Mouse (Mus musculus) limb, embryonic 11.5 days (tissue): ENCODE results near the gene Acot7. TPM values are rescaled to one million over a fixed set of nuclear protein-coding genes. Genes with fewer than 3 reads are reported as not detected.

Experiments
- ATAC-seq: fragments of 200-750 bp; cut with Nextera tagmentation; 2 replicates; pipeline ENCODE4 v1.8.0; 2017; ENCODE audit warnings: low read depth; ENCODE audit not compliant: insufficient number of reproducible peaks, low FRiP score, low TSS enrichment
- DNase-seq: peaks from one replicate; pipeline ENCODE4 v3.0.0-alpha.2; 2015; ENCODE audit warnings: low spot score
- H3K27ac ChIP-seq: fragments of 300-500 bp; sonication (generic); replicated peaks from 2 replicates; pipeline ENCODE4 v1.5.1; 2014; ENCODE audit warnings: low read depth, mild to moderate bottlenecking, low read length
- H3K27me3 ChIP-seq: fragments of 300-500 bp; sonication (generic); 2 replicates; pipeline ENCODE4 v1.6.1; 2014; ENCODE audit warnings: mild to moderate bottlenecking, low read length, mixed read lengths; ENCODE audit not compliant: control insufficient read depth, insufficient read depth
- H3K36me3 ChIP-seq: fragments of 300-500 bp; sonication (generic); 2 replicates; pipeline ENCODE4 v1.6.1; 2014; ENCODE audit warnings: mild to moderate bottlenecking, low read length, moderate library complexity, mixed read lengths; ENCODE audit not compliant: control insufficient read depth, insufficient read depth
- H3K4me1 ChIP-seq: fragments of 300-500 bp; sonication (generic); 2 replicates; pipeline ENCODE4 v1.6.1; 2014; ENCODE audit warnings: low read length, mixed read lengths; ENCODE audit not compliant: control insufficient read depth, insufficient read depth
- H3K4me2 ChIP-seq: fragments of 300-500 bp; sonication (generic); 2 replicates; pipeline ENCODE4 v1.6.1; 2014; ENCODE audit warnings: low read depth, mild to moderate bottlenecking, moderate library complexity; ENCODE audit not compliant: severe bottlenecking
- H3K4me3 ChIP-seq: fragments of 300-500 bp; sonication (generic); 2 replicates; pipeline ENCODE4 v1.5.1; 2014; ENCODE audit warnings: low read depth, low read length
- H3K9ac ChIP-seq: fragments of 300-500 bp; sonication (generic); 2 replicates; pipeline ENCODE4 v1.6.1; 2014; ENCODE audit warnings: mild to moderate bottlenecking, low read length
- H3K9me3 ChIP-seq: fragments of 300-500 bp; sonication (generic); 2 replicates; pipeline ENCODE4 v1.6.1; 2016; ENCODE audit warnings: low read length; ENCODE audit not compliant: control insufficient read depth
- WGBS: fragments of 180-500 bp; shearing (Covaris S2); extraction: QIAGEN DNeasy Blood & Tissue Kit; methylation state at CpG from one replicate; pipeline ENCODE4 v1.1.7; 2014; 5-methylcytosine and 5-hydroxymethylcytosine counted together
- polyA plus RNA-seq: library from polyadenylated mRNA; unstranded; fragments of >200 nt; fragmentation: Nextera tagmentation; extraction: Ambion mirVana; gene quantifications from 2 replicates; pipeline ENCODE4 v1.2.1, GENCODE M21; 2014

Acot7 gene
- polyA plus RNA-seq, 1 experiment from 2014 or later, result 33.3 TPM

- Histone ChIP-seq H3K36me3 (no peaks in the 10 kb centered on the region), H3K4me3 (no peak overlapping the region), H3K27me3 (no peaks in the 10 kb centered on the region), H3K9me3 (no peaks in the 10 kb centered on the region), H3K9ac (no peak overlapping the region), H3K4me2 (no peak overlapping the region), H3K4me1 (no peaks in the 10 kb centered on the region), H3K27ac (no peak overlapping the region)
- ATAC-seq, result no peak
- DNase-seq, result no peak
- 63% methylated on average over 1 of the region's 1 CpGs for WGBS
These were observed 21.7 kb downstream of the Acot7 start for GRCm38 (mm10) chr4:152199617-152200016.

- DNase-seq (no peak), ATAC-seq (no peak)
- Histone ChIP-seq H3K4me2 (no peak overlapping the region), H3K27ac (no peak overlapping the region), H3K9ac (no peak overlapping the region), H3K9me3 (no peaks in the 10 kb centered on the region), H3K36me3 (no peaks in the 10 kb centered on the region), H3K4me1 (no peaks in the 10 kb centered on the region), H3K27me3 (no peaks in the 10 kb centered on the region), H3K4me3 (no peak overlapping the region)
- WGBS, result 82% methylated on average over 6 of the region's 6 CpGs
These were observed 23.6 kb downstream of the Acot7 start for GRCm38 (mm10) chr4:152201492-152201891.

- no peak for ATAC-seq
- DNase-seq, result no peak
- Histone ChIP-seq H3K4me2 (no peak overlapping the region), H3K36me3 (no peaks in the 10 kb centered on the region), H3K27me3 (no peaks in the 10 kb centered on the region), H3K27ac (no peak overlapping the region), H3K4me1 (no peaks in the 10 kb centered on the region), H3K9me3 (no peaks in the 10 kb centered on the region), H3K4me3 (no peak overlapping the region), H3K9ac (no peak overlapping the region)
- 85% methylated on average over 1 of the region's 1 CpGs for WGBS
These were observed 24.5 kb downstream of the Acot7 start for GRCm38 (mm10) chr4:152202418-152202817.

GRCm38 (mm10) chr4:152202905-152203304 is 25.0 kb downstream of the Acot7 start:
- H3K9ac ChIP-seq, result no peak overlapping the region
- H3K27ac ChIP-seq, result no peak overlapping the region
- no peaks in the 10 kb centered on the region for H3K9me3 ChIP-seq
- H3K36me3 ChIP-seq, result no peaks in the 10 kb centered on the region
- no peak overlapping the region for H3K4me2 ChIP-seq
- no peaks in the 10 kb centered on the region for H3K27me3 ChIP-seq
- ATAC-seq (no peak), DNase-seq (no peak)
- H3K4me3 ChIP-seq, result no peak overlapping the region
- H3K4me1 ChIP-seq, result no peaks in the 10 kb centered on the region
- WGBS, result 66% methylated on average over 3 of the region's 3 CpGs

GRCm38 (mm10) chr4:152204663-152205062 is 26.7 kb downstream of the Acot7 start:
- no peak for DNase-seq
- H3K27me3 ChIP-seq, result no peaks in the 10 kb centered on the region
- H3K4me1 ChIP-seq, result no peaks in the 10 kb centered on the region

GRCm38 (mm10) chr4:152206199-152206598 is 28.3 kb downstream of the Acot7 start:
- Histone ChIP-seq H3K9ac (no peak overlapping the region), H3K4me2 (no peak overlapping the region), H3K36me3 (no peaks in the 10 kb centered on the region), H3K4me3 (no peak overlapping the region), H3K9me3 (no peaks in the 10 kb centered on the region), H3K27ac (no peak overlapping the region), H3K4me1 (no peaks in the 10 kb centered on the region), H3K27me3 (no peaks in the 10 kb centered on the region)
- ATAC-seq (no peak), DNase-seq (no peak)
- WGBS, result 49% methylated on average over 6 of the region's 6 CpGs

More at GRCm38 (mm10) chr4:152204663-152205062, 26.7 kb downstream of the Acot7 start:
- 89% methylated on average over 6 of the region's 6 CpGs for WGBS
- ATAC-seq, result no peak
- H3K9ac ChIP-seq, result no peak overlapping the region
- no peaks in the 10 kb centered on the region for H3K36me3 ChIP-seq
- no peak overlapping the region for H3K4me3 ChIP-seq
- H3K4me2 ChIP-seq, result no peak overlapping the region
- H3K9me3 ChIP-seq, result no peaks in the 10 kb centered on the region
- H3K27ac ChIP-seq, result no peak overlapping the region

- Histone ChIP-seq H3K27me3 (no peaks in the 10 kb centered on the region), H3K4me1 (no peaks in the 10 kb centered on the region), H3K27ac (no peak overlapping the region), H3K4me3 (no peak overlapping the region), H3K9me3 (no peaks in the 10 kb centered on the region), H3K36me3 (no peaks in the 10 kb centered on the region), H3K9ac (no peak overlapping the region), H3K4me2 (no peak overlapping the region)
- ATAC-seq (no peak), DNase-seq (no peak)
- whole genome bisulfite sequencing, result 39% methylated on average over 4 of the region's 4 CpGs
These were observed 31.7 kb downstream of the Acot7 start for GRCm38 (mm10) chr4:152209623-152210022.

- H3K4me1 ChIP-seq, result no peaks in the 10 kb centered on the region
- no peak for ATAC-seq
- H3K27me3 ChIP-seq, result no peaks in the 10 kb centered on the region
- H3K36me3 ChIP-seq, result no peaks in the 10 kb centered on the region
- no peak overlapping the region for H3K4me2 ChIP-seq
- 82% methylated on average over 6 of the region's 6 CpGs for WGBS
- DNase-seq, result no peak
- no peak overlapping the region for H3K4me3 ChIP-seq
- H3K27ac ChIP-seq, result no peak overlapping the region
- H3K9me3 ChIP-seq, result no peaks in the 10 kb centered on the region
- H3K9ac ChIP-seq, result no peak overlapping the region
These were observed 34.2 kb downstream of the Acot7 start for GRCm38 (mm10) chr4:152212091-152212505.

- Histone ChIP-seq H3K4me2 (no peak overlapping the region), H3K9me3 (no peaks in the 10 kb centered on the region), H3K36me3 (no peaks in the 10 kb centered on the region), H3K27me3 (no peaks in the 10 kb centered on the region), H3K4me3 (no peak overlapping the region), H3K27ac (no peak overlapping the region), H3K4me1 (no peaks in the 10 kb centered on the region), H3K9ac (no peak overlapping the region)
- peak; percentile 50 for DNase-seq
- ATAC-seq, result no peak; the same call in 1 of the 2 replicates
- WGBS, result 42% methylated on average over 5 of the region's 5 CpGs
These were observed 34.6 kb downstream of the Acot7 start for GRCm38 (mm10) chr4:152212531-152212930.
